Mouse (Mus musculus) layer of hippocampus, postnatal 25 days (tissue): Measurements from ENCODE around the gene Ost4. TPM values are rescaled to one million over a fixed set of nuclear protein-coding genes. Genes with fewer than 3 reads are reported as not detected.
A peak's percentile ranks its signal among the peaks of the same experiment; 100 is the strongest.

ENCODE experiments used
- DNase-seq, 2 experiments: peaks; one replicate each; pipeline ENCODE4 v3.0.0; 2022; ENCODE audit warnings: mixed read lengths in 2 of 2, low spot score in 1 of 2; ENCODE audit errors: extremely low spot score in 1 of 2
- total RNA-seq, 2 experiments: library from RNA; stranded (reverse); gene quantifications; 2 replicates each; pipeline ENCODE4 v1.2.3; 2021

Gene Ost4
- 100 to 1,000 TPM in 1 of 2 experiments, 10 to 100 TPM in 1; 92.7 to 101 TPM for total RNA-seq

- peak; percentile 86 to 88 for DNase-seq
Measured at GRCm38 (mm10) chr5:30907413-30908059, at the start of gene Ost4. Gene Ost4 (minus strand): TSS chr5:30907788.

GRCm38 (mm10) chr5:30955751-30956150 is 48.2 kb upstream of the Ost4 start:
- no peak for DNase-seq

- DNase-seq = no peak
Measured at GRCm38 (mm10) chr5:30954556-30954955, 47.0 kb upstream of the Ost4 start.

- no peak for DNase-seq
Measured at GRCm38 (mm10) chr5:30954065-30954464, 46.5 kb upstream of the Ost4 start.

GRCm38 (mm10) chr5:30952551-30952950 is 45.0 kb upstream of the Ost4 start:
- no peak for DNase-seq

- DNase-seq = no peak
Measured at GRCm38 (mm10) chr5:30951706-30952105, 44.1 kb upstream of the Ost4 start.

GRCm38 (mm10) chr5:30950922-30951321 is 43.3 kb upstream of the Ost4 start:
- no peak for DNase-seq

GRCm38 (mm10) chr5:30950451-30950850 is 42.9 kb upstream of the Ost4 start:
- no peak for DNase-seq

- DNase-seq = peak; percentile 80 to 85
Measured at GRCm38 (mm10) chr5:30949654-30950326, 42.2 kb upstream of the Ost4 start.

- no peak for DNase-seq
Measured at GRCm38 (mm10) chr5:30948620-30949019, 41.0 kb upstream of the Ost4 start.

- DNase-seq = peak; percentile 53 to 54
Measured at GRCm38 (mm10) chr5:30944956-30945781, 37.6 kb upstream of the Ost4 start, which contains the start of gene Cgref1. Gene Cgref1 (minus strand): TSS chr5:30945591.

GRCm38 (mm10) chr5:30944344-30944743 is 36.8 kb upstream of the Ost4 start:
- DNase-seq = no peak

GRCm38 (mm10) chr5:30943004-30943403 is 35.4 kb upstream of the Ost4 start:
- no peak for DNase-seq

- DNase-seq = no peak
Measured at GRCm38 (mm10) chr5:30934725-30935461, 27.3 kb upstream of the Ost4 start.

GRCm38 (mm10) chr5:30933705-30934104 is 26.1 kb upstream of the Ost4 start:
- DNase-seq = no peak

GRCm38 (mm10) chr5:30931378-30931777 is 23.8 kb upstream of the Ost4 start:
- no peak for DNase-seq

- DNase-seq = no peak
Measured at GRCm38 (mm10) chr5:30930846-30931245, 23.3 kb upstream of the Ost4 start.

GRCm38 (mm10) chr5:30930121-30930520 is 22.5 kb upstream of the Ost4 start:
- DNase-seq = peak; percentile 66 to 90

GRCm38 (mm10) chr5:30927945-30928529 is 20.4 kb upstream of the Ost4 start:
- no peak for DNase-seq

GRCm38 (mm10) chr5:30926073-30926472 is 18.5 kb upstream of the Ost4 start:
- DNase-seq = no peak
